Mouse (Mus musculus) adrenal gland, adult 18-20 months (tissue): Measurements from ENCODE around the gene Gm26741. TPM values are rescaled to one million over a fixed set of nuclear protein-coding genes. Genes with fewer than 3 reads are reported as not detected.

Experiments used
- DNase-seq, 2 experiments: peaks; one replicate each; pipeline ENCODE4 v3.0.0; 2021 to 2022; ENCODE audit warnings: low spot score in 2 of 2
- total RNA-seq, 2 experiments: library from RNA; stranded (reverse); gene quantifications; 1 replicate in 1 of 2; 2 replicates in 1 of 2; pipeline ENCODE4 v1.2.3; 2021

Gene Gm26741
- total RNA-seq, 2 experiments from 2014 or later, result not detected

GRCm38 (mm10) chr10:52388922-52389430, 30.4 kb downstream of the Gm26741 start, which contains the start of gene Nepn:
Gene Nepn (plus strand): TSS chr10:52388972.
- DNase-seq, result no peak

GRCm38 (mm10) chr10:52389438-52389837, 30.9 kb downstream of the Gm26741 start:
- no peak for DNase-seq

GRCm38 (mm10) chr10:52391208-52391607, 32.6 kb downstream of the Gm26741 start:
- no peak for DNase-seq

GRCm38 (mm10) chr10:52396647-52397046, 38.1 kb downstream of the Gm26741 start:
- no peak for DNase-seq

GRCm38 (mm10) chr10:52398715-52399114, 40.1 kb downstream of the Gm26741 start:
- DNase-seq, result no peak

GRCm38 (mm10) chr10:52399722-52400121, 41.2 kb downstream of the Gm26741 start:
- DNase-seq, result no peak

GRCm38 (mm10) chr10:52405160-52405559, 46.6 kb downstream of the Gm26741 start:
- no peak for DNase-seq

- DNase-seq, result no peak
These were observed 49.0 kb downstream of the Gm26741 start for GRCm38 (mm10) chr10:52407526-52407925.

Other genes starting within 250 kb of the Gm26741 start
- not detected for gene Ros1, start 163.5 kb upstream of the Gm26741 start, total RNA-seq
- 1 to 10 TPM; 2.0 to 2.7 TPM for gene Dcbld1, start 125.1 kb upstream of the Gm26741 start, total RNA-seq
- gene Gopc, start 23.4 kb downstream of the Gm26741 start, total RNA-seq, result 10 to 100 TPM; 18.4 to 21.8 TPM
- gene Nepn, start 30.2 kb downstream of the Gm26741 start, total RNA-seq, result under 1 TPM in 1 of 2 experiments, not detected in 1; 0.22 TPM
- 10 to 100 TPM; 44.1 to 64.2 TPM for gene Nus1, start 58.8 kb downstream of the Gm26741 start, total RNA-seq